Mouse (Mus musculus): ENCODE measurements around the gene Med19. TPM values are rescaled to one million over a fixed set of nuclear protein-coding genes. Genes with fewer than 3 reads are reported as not detected.
A peak's percentile ranks its signal among the peaks of the same experiment; 100 is the strongest.
"Not testable (repeated sequence)": the region's sequence is repeated elsewhere in the genome, so short reads cannot be mapped to it uniquely, and the experiment has no call there.

Gene Med19
- polyA plus RNA-seq, 1 experiment: 23.6 TPM

GRCm38 (mm10) chr2:84716423-84717355 lies 38.5 kb downstream of the Med19 start:
- no peaks in the 10 kb centered on the region; the same call in 1 of the 2 replicates for H3K4me1 ChIP-seq (ENCODE audit: control insufficient read depth, insufficient read depth, low read length)
- 17% methylated on average over 9 of the region's 9 CpGs for WGBS
- H3K27ac ChIP-seq (ENCODE audit: control insufficient read depth, insufficient read depth, low read depth, low read length, poor library complexity): peak overlapping the region; percentile 36; the same call in 1 of the 2 replicates

GRCm38 (mm10) chr2:84717357-84717756 lies 39.2 kb downstream of the Med19 start:
- no peak overlapping the region for H3K27ac ChIP-seq (ENCODE audit: control insufficient read depth, insufficient read depth, low read depth, low read length, poor library complexity)
- TF ChIP-seq CTCF (IDR thresholded peaks at IDR 0.05; ENCODE audit: control insufficient read depth, insufficient read depth, low read length): no peak
- TF ChIP-seq POLR2A (IDR thresholded peaks at IDR 0.05; ENCODE audit: borderline replicate concordance, control insufficient read depth, low read depth, low read length): no peak
- WGBS: 93% methylated on average over 4 of the region's 4 CpGs
- H3K4me1 ChIP-seq (ENCODE audit: control insufficient read depth, insufficient read depth, low read length): no peaks in the 10 kb centered on the region; the same call in 1 of the 2 replicates
- H3K4me3 ChIP-seq (replicated peaks; ENCODE audit: control insufficient read depth, low read depth, low read length): no peak overlapping the region

More at GRCm38 (mm10) chr2:84716423-84717355, 38.5 kb downstream of the Med19 start:
- H3K4me3 ChIP-seq (replicated peaks; ENCODE audit: control insufficient read depth, low read depth, low read length): peak overlapping the region; percentile 51
- no peak for TF ChIP-seq POLR2A (IDR thresholded peaks at IDR 0.05; ENCODE audit: borderline replicate concordance, control insufficient read depth, low read depth, low read length)
- TF ChIP-seq CTCF (IDR thresholded peaks at IDR 0.05; ENCODE audit: control insufficient read depth, insufficient read depth, low read length): no peak

GRCm38 (mm10) chr2:84720718-84721117 lies 42.5 kb downstream of the Med19 start:
- no peaks in the 10 kb centered on the region; the same call in 1 of the 2 replicates for H3K4me1 ChIP-seq (ENCODE audit: control insufficient read depth, insufficient read depth, low read length)
- WGBS: 90% methylated on average over 2 of the region's 2 CpGs
- no peak for TF ChIP-seq CTCF (IDR thresholded peaks at IDR 0.05; ENCODE audit: control insufficient read depth, insufficient read depth, low read length)
- no peak for TF ChIP-seq POLR2A (IDR thresholded peaks at IDR 0.05; ENCODE audit: borderline replicate concordance, control insufficient read depth, low read depth, low read length)

GRCm38 (mm10) chr2:84721182-84721581 lies 43.0 kb downstream of the Med19 start:
- TF ChIP-seq POLR2A (IDR thresholded peaks at IDR 0.05; ENCODE audit: borderline replicate concordance, control insufficient read depth, low read depth, low read length) (no peak), CTCF (IDR thresholded peaks at IDR 0.05; ENCODE audit: control insufficient read depth, insufficient read depth, low read length) (no peak)
- H3K4me3 ChIP-seq (replicated peaks; ENCODE audit: control insufficient read depth, low read depth, low read length): no peak overlapping the region
- 76% methylated on average over 3 of the region's 3 CpGs for WGBS
- H3K4me1 ChIP-seq (ENCODE audit: control insufficient read depth, insufficient read depth, low read length): no peaks in the 10 kb centered on the region; the same call in 1 of the 2 replicates
- H3K27ac ChIP-seq (ENCODE audit: control insufficient read depth, insufficient read depth, low read depth, low read length, poor library complexity): no peak overlapping the region

More at GRCm38 (mm10) chr2:84720718-84721117, 42.5 kb downstream of the Med19 start:
- Histone ChIP-seq H3K4me3 (replicated peaks; ENCODE audit: control insufficient read depth, low read depth, low read length) (no peak overlapping the region), H3K27ac (ENCODE audit: control insufficient read depth, insufficient read depth, low read depth, low read length, poor library complexity) (no peak overlapping the region)

- H3K27ac ChIP-seq (ENCODE audit: control insufficient read depth, insufficient read depth, low read depth, low read length, poor library complexity): no peak overlapping the region
- no peaks in the 10 kb centered on the region for H3K4me1 ChIP-seq (ENCODE audit: control insufficient read depth, insufficient read depth, low read length)
- H3K4me3 ChIP-seq (replicated peaks; ENCODE audit: control insufficient read depth, low read depth, low read length): no peak overlapping the region
- TF ChIP-seq POLR2A (IDR thresholded peaks at IDR 0.05; ENCODE audit: borderline replicate concordance, control insufficient read depth, low read depth, low read length) (no peak), CTCF (IDR thresholded peaks at IDR 0.05; ENCODE audit: control insufficient read depth, insufficient read depth, low read length) (no peak)
- WGBS: 90% methylated on average over 14 of the region's 14 CpGs
Observed at GRCm38 (mm10) chr2:84723856-84724255, 45.7 kb downstream of the Med19 start.

- H3K4me3 ChIP-seq (replicated peaks; ENCODE audit: control insufficient read depth, low read depth, low read length): no peak overlapping the region
- H3K27ac ChIP-seq (ENCODE audit: control insufficient read depth, insufficient read depth, low read depth, low read length, poor library complexity): no peak overlapping the region
- 87% methylated on average over 10 of the region's 10 CpGs for WGBS
- TF ChIP-seq POLR2A (IDR thresholded peaks at IDR 0.05; ENCODE audit: borderline replicate concordance, control insufficient read depth, low read depth, low read length) (no peak), CTCF (IDR thresholded peaks at IDR 0.05; ENCODE audit: control insufficient read depth, insufficient read depth, low read length) (no peak)
- H3K4me1 ChIP-seq (ENCODE audit: control insufficient read depth, insufficient read depth, low read length): no peaks in the 10 kb centered on the region
Observed at GRCm38 (mm10) chr2:84725770-84726169, 47.6 kb downstream of the Med19 start.

GRCm38 (mm10) chr2:84726716-84727115 lies 48.5 kb downstream of the Med19 start:
- no peaks in the 10 kb centered on the region for H3K4me1 ChIP-seq (ENCODE audit: control insufficient read depth, insufficient read depth, low read length)
- peak overlapping the region; percentile 76 for H3K4me3 ChIP-seq (replicated peaks; ENCODE audit: control insufficient read depth, low read depth, low read length)
- 2% methylated on average over 9 of the region's 9 CpGs for WGBS
- TF ChIP-seq POLR2A (IDR thresholded peaks at IDR 0.05; ENCODE audit: borderline replicate concordance, control insufficient read depth, low read depth, low read length) (no peak), CTCF (IDR thresholded peaks at IDR 0.05; ENCODE audit: control insufficient read depth, insufficient read depth, low read length) (no peak)
- no peak overlapping the region for H3K27ac ChIP-seq (ENCODE audit: control insufficient read depth, insufficient read depth, low read depth, low read length, poor library complexity)

GRCm38 (mm10) chr2:84727172-84727858 lies 49.1 kb downstream of the Med19 start, which contains the start of gene Clp1:
TSS of gene Clp1 (minus strand) at chr2:84727350.
- peak within 1 kb of the TSS; percentile 94 for H3K27ac ChIP-seq (ENCODE audit: control insufficient read depth, insufficient read depth, low read depth, low read length, poor library complexity)
- TF ChIP-seq CTCF (IDR thresholded peaks at IDR 0.05; ENCODE audit: control insufficient read depth, insufficient read depth, low read length) (0 out of 2 replicates have a peak, but pooled peaks have one; percentile 16), POLR2A (IDR thresholded peaks at IDR 0.05; ENCODE audit: borderline replicate concordance, control insufficient read depth, low read depth, low read length) (peak; percentile 90)
- peak within 1 kb of the TSS; percentile 90 for H3K4me3 ChIP-seq (replicated peaks; ENCODE audit: control insufficient read depth, low read depth, low read length)
- under 1% methylated on average over 39 of the region's 39 CpGs for WGBS
- no peaks in the 10 kb centered on the region for H3K4me1 ChIP-seq (ENCODE audit: control insufficient read depth, insufficient read depth, low read length)

- WGBS: 80% methylated on average over 5 of the region's 5 CpGs
- H3K4me3 ChIP-seq (replicated peaks; ENCODE audit: control insufficient read depth, low read depth, low read length); H3K4me1 ChIP-seq (ENCODE audit: control insufficient read depth, insufficient read depth, low read length); H3K27ac ChIP-seq (ENCODE audit: control insufficient read depth, insufficient read depth, low read depth, low read length, poor library complexity): not testable (repeated sequence)
Observed at GRCm38 (mm10) chr2:84728191-84728590, 50.0 kb downstream of the Med19 start.
